Mouse (Mus musculus) thymus, adult 2 months (tissue): ENCODE data around the gene Trio. TPM values are rescaled to one million over a fixed set of nuclear protein-coding genes. Genes with fewer than 3 reads are reported as not detected.

Experiments used
- DNase-seq: peaks from one replicate; pipeline ENCODE4 v3.0.0; 2021
- H3K27ac ChIP-seq: fragments of 200-500 bp; 2 replicates; pipeline ENCODE4 v1.5.1; 2012; ENCODE audit warnings: low read length, control low read depth; ENCODE audit not compliant: control insufficient read depth, insufficient read depth
- H3K27me3 ChIP-seq: fragments of 200-500 bp; 2 replicates; pipeline ENCODE4 v1.6.1; 2012; ENCODE audit warnings: mild to moderate bottlenecking, low read length, moderate library complexity, mixed read lengths; ENCODE audit not compliant: control insufficient read depth, insufficient read depth
- H3K36me3 ChIP-seq: fragments of 200-500 bp; 2 replicates; pipeline ENCODE4 v1.6.1; 2012; ENCODE audit warnings: mild to moderate bottlenecking, low read length, moderate library complexity; ENCODE audit not compliant: control insufficient read depth, insufficient read depth
- H3K4me1 ChIP-seq: fragments of 200-500 bp; replicated peaks from 2 replicates; pipeline ENCODE4 v1.6.1; 2012; ENCODE audit warnings: low read length; ENCODE audit not compliant: control insufficient read depth, insufficient read depth
- H3K4me3 ChIP-seq: fragments of 200-500 bp; 2 replicates; pipeline ENCODE4 v1.5.1; 2012; ENCODE audit warnings: mild to moderate bottlenecking, low read length, control low read depth, moderate library complexity; ENCODE audit not compliant: control insufficient read depth, insufficient read depth
- CTCF ChIP-seq: fragments of 200-500 bp; IDR thresholded peaks from 2 replicates; pipeline ENCODE4 v1.5.1; 2012; ENCODE audit warnings: mild to moderate bottlenecking, control low read depth, low read length, moderate library complexity, borderline replicate concordance; ENCODE audit not compliant: control insufficient read depth, poor library complexity, insufficient read depth; ENCODE audit errors: extremely low read depth
- POLR2A ChIP-seq: fragments of 200-500 bp; IDR thresholded peaks from 2 replicates; pipeline ENCODE4 v1.6.1; 2012; ENCODE audit warnings: mild to moderate bottlenecking, low read length, control low read depth, moderate library complexity; ENCODE audit not compliant: control insufficient read depth, poor library complexity, insufficient read depth; ENCODE audit errors: extremely low read depth
- WGBS: fragments of 180-500 bp; shearing (Covaris S2); methylation state at CpG from one replicate; pipeline ENCODE4 v1.1.7; 2018; 5-methylcytosine and 5-hydroxymethylcytosine counted together
- polyA plus RNA-seq: library from polyadenylated mRNA; depleted of rRNA; stranded (reverse); fragments of >200 nt; gene quantifications from 2 replicates; pipeline ENCODE4 v1.2.3, GENCODE M21; 2012

The Trio gene
- polyA plus RNA-seq, 1 experiment = 24.9 TPM

GRCm38 (mm10) chr15:27826886-27827285 lies 198.8 kb downstream of the Trio start:
- peak overlapping the region; percentile 99 for H3K27ac ChIP-seq
- no peak for DNase-seq
- peaks cover 29% of the 10 kb centered on the region for H3K4me1 ChIP-seq
- no peak overlapping the region for H3K4me3 ChIP-seq
- H3K27me3 ChIP-seq = no peaks in the 10 kb centered on the region
- 49% methylated on average over 4 of the region's 4 CpGs for WGBS
- no peak for TF ChIP-seq POLR2A
- TF ChIP-seq CTCF = no peak
- H3K36me3 ChIP-seq = no peaks in the 10 kb centered on the region

GRCm38 (mm10) chr15:27826048-27826637 lies 199.5 kb downstream of the Trio start:
- peak overlapping the region; percentile 99 for H3K27ac ChIP-seq
- 71% methylated on average over 4 of the region's 4 CpGs for WGBS
- H3K36me3 ChIP-seq = no peaks in the 10 kb centered on the region
- peaks cover 29% of the 10 kb centered on the region for H3K4me1 ChIP-seq
- no peak for DNase-seq
- TF ChIP-seq POLR2A = no peak
- no peaks in the 10 kb centered on the region for H3K27me3 ChIP-seq
- no peak overlapping the region for H3K4me3 ChIP-seq

- Histone ChIP-seq H3K4me3 (no peak overlapping the region), H3K36me3 (no peaks in the 10 kb centered on the region)
- TF ChIP-seq POLR2A (no peak), CTCF (no peak)
Measured at GRCm38 (mm10) chr15:27825390-27825789, 200.3 kb downstream of the Trio start.

GRCm38 (mm10) chr15:27823581-27823980 lies 202.1 kb downstream of the Trio start:
- H3K27ac ChIP-seq = no peak overlapping the region
- TF ChIP-seq POLR2A = no peak
- peak; percentile 58 for DNase-seq
- H3K27me3 ChIP-seq = no peaks in the 10 kb centered on the region
- no peak overlapping the region for H3K4me3 ChIP-seq
- 84% methylated on average over 4 of the region's 4 CpGs for WGBS
- H3K36me3 ChIP-seq = no peaks in the 10 kb centered on the region
- peaks cover 26% of the 10 kb centered on the region for H3K4me1 ChIP-seq

More at GRCm38 (mm10) chr15:27825390-27825789, 200.3 kb downstream of the Trio start:
- DNase-seq = no peak
- Histone ChIP-seq H3K27ac (peak overlapping the region; percentile 68; the same call in 1 of the 2 replicates), H3K4me1 (peaks cover 29% of the 10 kb centered on the region), H3K27me3 (no peaks in the 10 kb centered on the region)
- 95% methylated on average over 12 of the region's 12 CpGs for WGBS

DNA sequence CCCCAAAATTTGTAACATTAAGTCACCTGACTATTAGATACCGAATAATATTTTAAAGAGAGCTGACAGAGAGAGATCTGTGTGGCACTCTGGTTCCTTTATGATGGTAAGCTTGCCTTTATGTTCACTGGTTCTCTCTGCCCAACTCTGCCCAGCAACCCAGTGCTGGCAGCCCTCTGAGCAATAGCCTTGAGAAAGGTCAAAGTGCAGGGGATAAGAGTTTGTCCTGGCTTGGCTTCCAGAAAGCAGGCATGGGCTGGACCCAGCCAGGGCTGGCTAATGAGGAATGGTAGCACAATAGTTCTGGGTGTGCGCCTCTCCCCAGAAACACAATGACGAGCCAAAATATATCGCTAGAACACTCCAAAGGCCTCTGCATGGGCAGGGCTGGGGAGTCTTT lies 203.2 kb downstream of the Trio start:
- Histone ChIP-seq H3K4me3 (no peak overlapping the region), H3K27ac (no peak overlapping the region), H3K4me1 (peaks cover 21% of the 10 kb centered on the region), H3K27me3 (no peaks in the 10 kb centered on the region), H3K36me3 (no peaks in the 10 kb centered on the region)
- TF ChIP-seq POLR2A (no peak), CTCF (no peak)
- WGBS = 98% methylated on average over 4 of the region's 4 CpGs
- DNase-seq = no peak

DNA sequence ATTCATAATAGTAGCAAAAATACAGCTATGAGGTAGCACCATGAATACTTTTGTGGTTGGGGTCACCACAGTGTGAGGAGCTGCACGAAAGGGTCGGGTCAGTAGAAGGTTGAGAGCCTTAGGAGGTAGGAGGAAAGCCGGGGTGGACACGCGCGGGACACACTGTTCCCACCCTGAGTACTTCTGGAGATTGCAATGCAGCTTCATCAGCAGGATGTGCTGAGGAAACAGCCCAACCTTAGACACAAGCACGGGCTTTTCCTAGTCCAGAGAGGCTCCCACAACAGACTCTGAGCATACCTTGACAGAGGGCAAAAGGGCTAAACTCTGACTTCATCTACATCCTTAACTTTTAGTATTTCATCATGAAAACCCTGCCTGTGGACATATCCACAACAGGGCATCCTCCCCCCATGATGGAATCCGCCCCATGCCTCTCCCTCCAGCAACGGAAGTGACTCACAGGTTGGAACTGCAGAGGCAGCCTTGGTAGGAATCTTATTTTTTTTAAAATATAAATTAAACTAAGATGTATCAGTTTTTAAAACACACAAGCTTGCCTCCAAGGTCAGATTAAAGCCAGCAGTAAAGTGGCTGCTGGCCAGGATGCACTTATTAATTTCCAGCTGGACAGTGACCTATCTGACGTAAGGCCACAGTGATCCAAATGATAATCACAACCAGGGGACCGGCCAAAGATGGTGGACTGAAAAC lies 203.8 kb downstream of the Trio start:
- Histone ChIP-seq H3K27ac (no peak overlapping the region), H3K27me3 (no peaks in the 10 kb centered on the region), H3K36me3 (no peaks in the 10 kb centered on the region), H3K4me3 (no peak overlapping the region), H3K4me1 (peaks cover 15% of the 10 kb centered on the region)
- no peak for TF ChIP-seq POLR2A
- TF ChIP-seq CTCF = no peak
- no peak for DNase-seq
- 95% methylated on average over 11 of the region's 11 CpGs for WGBS
